In genomic region chr9:47126236-47126635, GRCm38 (mm10) we compare ENCODE assay signal across 13 mouse cellular contexts.
DNase-seq lines count a peak whose midpoint lies in the region; ATAC-seq lines count a peak whose summit lies in the region.
"Had no signal": no experiment of that assay in that cellular context is flagged by ENCODE, and none has a peak within 500 bp of the region (broad histone marks: within the 10 kb centered on the region; RNA-seq: fewer than 3 reads in every experiment).

No protein-coding gene starts in this region.

- H3K36me3 ChIP-seq in limb, embryonic 11.5 days (ENCODE audit: control insufficient read depth, insufficient read depth, low read length): no peaks in the 10 kb centered on the region
- no peaks in the 10 kb centered on the region for H3K36me3 ChIP-seq in limb, embryonic 10.5 days
- no peaks in the 10 kb centered on the region for H3K36me3 ChIP-seq in hindbrain, embryonic 13.5 days
- H3K36me3 ChIP-seq: embryonic facial prominence, embryonic 13.5 days; liver, embryonic 15.5 days; neural tube, embryonic 12.5 days had no signal

- no peak overlapping the region for H3K4me3 ChIP-seq in limb, embryonic 11.5 days (ENCODE audit: low read depth, low read length)
- no peak overlapping the region for H3K4me3 ChIP-seq in limb, embryonic 10.5 days
- H3K4me3 ChIP-seq in hindbrain, embryonic 13.5 days: no peak overlapping the region
- H3K4me3 ChIP-seq: embryonic facial prominence, embryonic 13.5 days; liver, embryonic 15.5 days; neural tube, embryonic 12.5 days had no signal

- peak; percentile 34 for DNase-seq in cerebellum, adult 9-10 months
- DNase-seq in cerebellum, adult 8-10 months: no peak
- DNase-seq in limb, embryonic 11.5 days (ENCODE audit: low spot score): peak; percentile 36
- no peak for DNase-seq in limb, embryonic 10.5 days (ENCODE audit: low spot score)
- peak; percentile 51 for DNase-seq in embryo, embryonic 10.5 days (ENCODE audit: low spot score)
- peak; percentile 27 for DNase-seq in mesoderm, embryonic 11.5 days (ENCODE audit: low read depth, low spot score)
- DNase-seq in gastrocnemius, postnatal 25 days: no peak
- DNase-seq: B cell, adult 2 months had no signal

- H3K27me3 ChIP-seq in limb, embryonic 11.5 days (ENCODE audit: control insufficient read depth, insufficient read depth, low read length): no peaks in the 10 kb centered on the region
- H3K27me3 ChIP-seq in limb, embryonic 10.5 days (ENCODE audit: low read depth, poor library complexity, severe bottlenecking): no peaks in the 10 kb centered on the region
- H3K27me3 ChIP-seq in hindbrain, embryonic 13.5 days: 0 out of 2 replicates have a peak, but pooled peaks cover 2% of the 10 kb centered on the region
- H3K27me3 ChIP-seq: embryonic facial prominence, embryonic 13.5 days; liver, embryonic 15.5 days had no signal

- H3K4me2 ChIP-seq in limb, embryonic 11.5 days (ENCODE audit: low read depth, severe bottlenecking): no peak overlapping the region
- H3K4me2 ChIP-seq in hindbrain, embryonic 13.5 days: no peak overlapping the region
- H3K4me2 ChIP-seq: embryonic facial prominence, embryonic 13.5 days; liver, embryonic 15.5 days; neural tube, embryonic 12.5 days had no signal

- no peak overlapping the region for H3K9ac ChIP-seq in limb, embryonic 11.5 days (ENCODE audit: low read length)
- H3K9ac ChIP-seq in hindbrain, embryonic 13.5 days: no peak overlapping the region
- H3K9ac ChIP-seq: embryonic facial prominence, embryonic 13.5 days; liver, embryonic 15.5 days; neural tube, embryonic 12.5 days had no signal

- no peak for ATAC-seq in limb, embryonic 11.5 days (ENCODE audit: insufficient number of reproducible peaks, low FRiP score, low TSS enrichment, low read depth)
- no peak for ATAC-seq in hindbrain, embryonic 13.5 days (ENCODE audit: low FRiP score)
- ATAC-seq: activated CD4-positive, CD25-positive, alpha-beta regulatory T cell, adult 4 months had no signal

- no peak overlapping the region for H3K27ac ChIP-seq in limb, embryonic 11.5 days (replicated peaks; ENCODE audit: low read depth, low read length)
- no peak overlapping the region for H3K27ac ChIP-seq in limb, embryonic 10.5 days
- no peak overlapping the region for H3K27ac ChIP-seq in hindbrain, embryonic 13.5 days
- H3K27ac ChIP-seq: embryonic facial prominence, embryonic 13.5 days; liver, embryonic 15.5 days; neural tube, embryonic 12.5 days had no signal

- H3K9me3 ChIP-seq in limb, embryonic 11.5 days (ENCODE audit: control insufficient read depth, low read length): no peaks in the 10 kb centered on the region
- no peaks in the 10 kb centered on the region for H3K9me3 ChIP-seq in limb, embryonic 10.5 days (replicated peaks)
- H3K9me3 ChIP-seq in hindbrain, embryonic 13.5 days: no peaks in the 10 kb centered on the region
- H3K9me3 ChIP-seq: embryonic facial prominence, embryonic 13.5 days; liver, embryonic 15.5 days; neural tube, embryonic 12.5 days had no signal

- no peaks in the 10 kb centered on the region for H3K4me1 ChIP-seq in limb, embryonic 11.5 days (ENCODE audit: control insufficient read depth, insufficient read depth, low read length)
- no peaks in the 10 kb centered on the region for H3K4me1 ChIP-seq in limb, embryonic 10.5 days
- H3K4me1 ChIP-seq in hindbrain, embryonic 13.5 days (replicated peaks): no peaks in the 10 kb centered on the region
- H3K4me1 ChIP-seq: embryonic facial prominence, embryonic 13.5 days; liver, embryonic 15.5 days; neural tube, embryonic 12.5 days had no signal

- 62% methylated on average over 2 of the region's 2 CpGs for WGBS in limb, embryonic 11.5 days
- WGBS in limb, embryonic 10.5 days: 73% methylated on average over 2 of the region's 2 CpGs
- WGBS in hindbrain, embryonic 13.5 days: 74% methylated on average over 2 of the region's 2 CpGs

Comparison
In these comparisons a context has a peak if more than half of its experiments do, and no peak if none do; other contexts are left out.
1. DNase-seq: peak in cerebellum, adult 9-10 months (single experiment), limb, embryonic 11.5 days (single experiment), embryo, embryonic 10.5 days (single experiment) and mesoderm, embryonic 11.5 days (single experiment); none in cerebellum, adult 8-10 months (single experiment), limb, embryonic 10.5 days (single experiment) and gastrocnemius, postnatal 25 days (single experiment).